Mouse (Mus musculus) midbrain, postnatal 0 days (tissue): Measurements from ENCODE around the gene Edaradd. TPM values are rescaled to one million over a fixed set of nuclear protein-coding genes. Genes with fewer than 3 reads are reported as not detected.
A peak's percentile ranks its signal among the peaks of the same experiment; 100 is the strongest.

Source experiments
- ATAC-seq: fragments of 200-750 bp; cut with Nextera tagmentation; 2 replicates; pipeline ENCODE4 v1.8.0; 2017; ENCODE audit warnings: moderate number of reproducible peaks, mild to moderate bottlenecking, moderate TSS enrichment, moderate library complexity; ENCODE audit not compliant: low FRiP score
- DNase-seq: peaks from one replicate; pipeline ENCODE4 v3.0.0-alpha.2; 2015; ENCODE audit warnings: low spot score
- H3K27ac ChIP-seq: fragments of 300-500 bp; sonication (generic); 2 replicates; pipeline ENCODE4 v1.5.1; 2014; ENCODE audit warnings: low read depth, mild to moderate bottlenecking, low read length, mixed read lengths
- H3K27me3 ChIP-seq: fragments of 300-500 bp; sonication (generic); 2 replicates; pipeline ENCODE4 v1.6.1; 2014; ENCODE audit warnings: low read length, control low read depth, mixed read lengths; ENCODE audit not compliant: insufficient read depth
- H3K36me3 ChIP-seq: fragments of 300-500 bp; sonication (generic); 2 replicates; pipeline ENCODE4 v1.6.1; 2014; ENCODE audit warnings: low read length, control low read depth, mixed read lengths; ENCODE audit not compliant: insufficient read depth
- H3K4me1 ChIP-seq: fragments of 300-500 bp; sonication (generic); 2 replicates; pipeline ENCODE4 v1.6.1; 2014; ENCODE audit warnings: mild to moderate bottlenecking, control low read depth, antibody characterized with exemption, low read length, mixed read lengths; ENCODE audit not compliant: insufficient read depth
- H3K4me2 ChIP-seq: fragments of 300-500 bp; sonication (generic); 2 replicates; pipeline ENCODE4 v1.6.1; 2014; ENCODE audit warnings: low read depth, mild to moderate bottlenecking, low read length, mixed read lengths; ENCODE audit not compliant: poor library complexity, severe bottlenecking
- H3K4me3 ChIP-seq: fragments of 300-500 bp; sonication (generic); 2 replicates; pipeline ENCODE4 v1.5.1; 2014; ENCODE audit warnings: low read depth, mild to moderate bottlenecking, low read length, moderate library complexity
- H3K9ac ChIP-seq: fragments of 300-500 bp; sonication (generic); replicated peaks from 2 replicates; pipeline ENCODE4 v1.6.1; 2014; ENCODE audit warnings: mild to moderate bottlenecking, low read length, moderate library complexity, mixed read lengths; ENCODE audit not compliant: poor library complexity, severe bottlenecking
- H3K9me3 ChIP-seq: fragments of 300-500 bp; sonication (generic); 2 replicates; pipeline ENCODE4 v1.6.1; 2016; ENCODE audit warnings: low read length, control low read depth
- CTCF ChIP-seq: IDR thresholded peaks from 2 replicates; pipeline ENCODE4 v1.5.1; 2016; ENCODE audit warnings: antibody characterized with exemption, mild to moderate bottlenecking
- WGBS: fragments of 180-500 bp; shearing (Covaris S2); extraction: QIAGEN DNeasy Blood & Tissue Kit; methylation state at CpG from one replicate; pipeline ENCODE4 v1.1.7; 2014; 5-methylcytosine and 5-hydroxymethylcytosine counted together
- polyA plus RNA-seq: library from polyadenylated mRNA; unstranded; fragments of >200 nt; fragmentation: Nextera tagmentation; extraction: Ambion mirVana; gene quantifications from 2 replicates; pipeline ENCODE4 v1.2.1, GENCODE M21; 2015
- total RNA-seq: library from RNA; depleted of rRNA; stranded (reverse); fragments of >200 nt; gene quantifications from 2 replicates; pipeline ENCODE4 v1.2.3, GENCODE M21; 2014

Gene Edaradd
- total and polyA plus RNA-seq, 2 experiments from 2014 or later = 1.4 TPM

GRCm38 (mm10) chr13:12543246-12543645, 23.0 kb upstream of the Edaradd start:
- no peak for DNase-seq
- Histone ChIP-seq H3K27ac (no peak overlapping the region), H3K4me2 (no peak overlapping the region), H3K4me3 (no peak overlapping the region), H3K9me3 (no peaks in the 10 kb centered on the region), H3K4me1 (no peaks in the 10 kb centered on the region), H3K9ac (no peak overlapping the region), H3K27me3 (no peaks in the 10 kb centered on the region), H3K36me3 (no peaks in the 10 kb centered on the region)
- TF ChIP-seq CTCF = no peak
- ATAC-seq = no peak
- 84% methylated on average over 5 of the region's 5 CpGs for WGBS

- no peaks in the 10 kb centered on the region for H3K27me3 ChIP-seq
- peak; percentile 64 for ATAC-seq
These were observed 22.1 kb upstream of the Edaradd start for GRCm38 (mm10) chr13:12542006-12542981.

GRCm38 (mm10) chr13:12540119-12540518, 19.9 kb upstream of the Edaradd start:
- peak overlapping the region; percentile 23 for H3K4me3 ChIP-seq
- H3K9ac ChIP-seq = peak overlapping the region; percentile 44

More at GRCm38 (mm10) chr13:12542006-12542981, 22.1 kb upstream of the Edaradd start:
- no peak overlapping the region for H3K4me3 ChIP-seq
- H3K36me3 ChIP-seq = no peaks in the 10 kb centered on the region
- H3K4me1 ChIP-seq = no peaks in the 10 kb centered on the region
- H3K27ac ChIP-seq = no peak overlapping the region
- DNase-seq = peak; percentile 43
- peak; percentile 50 for TF ChIP-seq CTCF
- no peak overlapping the region for H3K9ac ChIP-seq
- 7% methylated on average over 23 of the region's 23 CpGs for WGBS
- H3K9me3 ChIP-seq = no peaks in the 10 kb centered on the region
- peak overlapping the region; percentile 36 for H3K4me2 ChIP-seq

GRCm38 (mm10) chr13:12539716-12540115, 19.5 kb upstream of the Edaradd start:
- Histone ChIP-seq H3K4me2 (peak overlapping the region; percentile 46), H3K4me3 (peak overlapping the region; percentile 23), H3K27me3 (no peaks in the 10 kb centered on the region), H3K9ac (peak overlapping the region; percentile 44), H3K36me3 (no peaks in the 10 kb centered on the region), H3K9me3 (no peaks in the 10 kb centered on the region), H3K27ac (peak overlapping the region; percentile 57), H3K4me1 (no peaks in the 10 kb centered on the region)
- no peak for TF ChIP-seq CTCF
- DNase-seq = peak; percentile 69
- 5% methylated on average over 11 of the region's 11 CpGs for WGBS
- ATAC-seq = peak; percentile 55

More at GRCm38 (mm10) chr13:12540119-12540518, 19.9 kb upstream of the Edaradd start:
- H3K9me3 ChIP-seq = no peaks in the 10 kb centered on the region
- no peak for DNase-seq
- no peaks in the 10 kb centered on the region for H3K4me1 ChIP-seq
- peak overlapping the region; percentile 57 for H3K27ac ChIP-seq
- ATAC-seq = peak; percentile 18
- H3K36me3 ChIP-seq = no peaks in the 10 kb centered on the region
- H3K27me3 ChIP-seq = no peaks in the 10 kb centered on the region
- TF ChIP-seq CTCF = peak; percentile 15; the same call in 1 of the 2 replicates
- H3K4me2 ChIP-seq = peak overlapping the region; percentile 46
- 37% methylated on average over 13 of the region's 13 CpGs for WGBS

GRCm38 (mm10) chr13:12537971-12538370, 17.7 kb upstream of the Edaradd start:
- H3K4me1 ChIP-seq = no peaks in the 10 kb centered on the region
- no peak for DNase-seq
- ATAC-seq = no peak
- H3K4me2 ChIP-seq = no peak overlapping the region
- no peaks in the 10 kb centered on the region for H3K36me3 ChIP-seq
- no peaks in the 10 kb centered on the region for H3K9me3 ChIP-seq
- WGBS = 75% methylated on average over 6 of the region's 6 CpGs
- no peak overlapping the region for H3K9ac ChIP-seq
- no peaks in the 10 kb centered on the region for H3K27me3 ChIP-seq
- H3K4me3 ChIP-seq = no peak overlapping the region
- TF ChIP-seq CTCF = peak; percentile 40
- H3K27ac ChIP-seq = no peak overlapping the region

GRCm38 (mm10) chr13:12534628-12535027, 14.4 kb upstream of the Edaradd start:
- Histone ChIP-seq H3K36me3 (no peaks in the 10 kb centered on the region), H3K27me3 (no peaks in the 10 kb centered on the region), H3K4me3 (no peak overlapping the region), H3K9ac (no peak overlapping the region), H3K27ac (no peak overlapping the region), H3K9me3 (no peaks in the 10 kb centered on the region), H3K4me2 (no peak overlapping the region), H3K4me1 (no peaks in the 10 kb centered on the region)
- 85% methylated on average over 3 of the region's 3 CpGs for WGBS
- no peak for DNase-seq
- no peak for ATAC-seq
- TF ChIP-seq CTCF = no peak
